Mouse (Mus musculus): ENCODE results near the gene Olfr373. TPM values are rescaled to one million over a fixed set of nuclear protein-coding genes. Genes with fewer than 3 reads are reported as not detected.

Gene Olfr373
- polyA plus RNA-seq, 1 experiment from 2014 or later: not detected

DNA sequence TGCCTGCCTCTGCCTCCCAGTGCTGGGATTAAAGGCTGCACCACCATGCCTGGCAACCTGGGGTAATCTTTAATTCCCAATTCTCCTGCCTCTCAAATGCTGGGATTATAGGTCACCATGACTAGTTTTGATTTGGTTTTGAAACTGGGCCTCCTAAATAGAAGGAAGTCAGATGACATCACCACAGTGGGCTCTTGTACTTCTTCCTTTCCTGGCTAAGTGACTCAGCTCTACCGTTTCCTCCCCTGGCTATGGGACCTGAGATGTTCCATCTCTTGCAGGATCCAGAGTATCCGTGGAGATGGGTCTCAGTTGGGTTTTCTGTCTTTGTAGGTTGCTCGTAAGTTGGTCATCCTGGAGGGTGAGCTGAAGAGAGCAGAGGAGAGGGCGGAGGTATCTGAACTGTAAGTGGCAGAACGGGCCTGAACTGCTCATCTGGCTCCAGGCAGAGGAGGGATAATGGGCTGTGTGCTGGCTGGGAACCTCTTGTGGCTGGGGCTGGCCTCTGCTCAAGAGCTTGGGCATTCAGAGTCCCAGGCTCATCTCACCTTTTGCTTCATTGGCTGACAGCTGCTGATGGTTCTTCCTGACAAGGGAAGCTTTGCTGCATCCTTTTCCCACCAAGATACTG, 61.5 kb downstream of the Olfr373 start:
- Histone ChIP-seq H3K79me2 (ENCODE audit: inconsistent target) (peaks cover 84% of the 10 kb centered on the region), H3K4me3 (ENCODE audit: inconsistent target) (no peak overlapping the region), H3K36me3 (ENCODE audit: inconsistent target) (peaks cover 80% of the 10 kb centered on the region), H3K27ac (peak overlapping the region; percentile 73)
- 54% methylated on average over 5 of the region's 5 CpGs for WGBS (ENCODE audit: missing documents)

DNA sequence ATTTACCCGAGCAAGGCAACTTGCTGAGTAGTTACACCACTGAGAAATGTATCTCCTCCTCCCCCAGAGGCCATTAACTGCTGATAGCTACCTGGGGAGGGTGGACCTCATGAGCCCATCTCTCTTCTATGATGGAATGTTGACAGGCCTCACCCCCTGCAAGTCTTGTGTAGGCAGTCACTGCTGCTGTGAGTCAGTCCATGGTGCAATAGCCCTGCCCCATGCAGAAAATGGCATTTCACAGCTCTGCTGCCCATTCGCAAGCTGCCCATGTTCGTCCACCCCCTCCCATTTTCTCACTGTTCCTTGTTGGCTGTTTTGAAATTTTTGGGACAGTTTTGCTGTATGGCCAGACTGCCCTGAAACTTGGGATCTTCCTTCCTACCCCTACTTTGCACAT, 62.5 kb downstream of the Olfr373 start:
- H3K36me3 ChIP-seq (ENCODE audit: inconsistent target): peaks cover 79% of the 10 kb centered on the region
- WGBS (ENCODE audit: missing documents): 84% methylated on average over 3 of the region's 3 CpGs
- no peak overlapping the region for H3K4me3 ChIP-seq (ENCODE audit: inconsistent target)
- peaks cover 79% of the 10 kb centered on the region for H3K79me2 ChIP-seq (ENCODE audit: inconsistent target)
- no peak overlapping the region for H3K27ac ChIP-seq

DNA sequence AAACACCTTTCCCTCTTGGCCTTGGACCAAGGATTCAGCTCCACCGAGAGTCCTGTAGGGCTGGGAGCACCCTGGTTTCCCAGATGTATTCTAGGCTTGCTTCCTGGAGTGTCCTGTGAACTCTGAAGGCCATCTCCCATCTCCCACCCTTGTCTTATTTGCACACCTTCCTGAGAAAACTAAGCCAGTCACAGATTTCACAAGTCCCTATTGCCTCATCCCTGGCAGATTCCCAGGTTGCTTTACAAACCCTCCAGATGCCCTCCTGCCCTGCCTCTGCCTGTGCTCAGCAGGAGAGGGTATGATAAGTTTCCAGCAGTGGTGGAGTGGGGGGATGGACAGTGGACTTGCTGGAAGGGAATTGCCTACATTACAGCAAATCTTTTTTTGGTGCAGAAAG, 63.1 kb downstream of the Olfr373 start:
- Histone ChIP-seq H3K27ac (no peak overlapping the region), H3K4me3 (ENCODE audit: inconsistent target) (no peak overlapping the region), H3K79me2 (ENCODE audit: inconsistent target) (peaks cover 73% of the 10 kb centered on the region), H3K36me3 (ENCODE audit: inconsistent target) (peaks cover 75% of the 10 kb centered on the region)
- WGBS (ENCODE audit: missing documents): 81% methylated on average over 1 of the region's 1 CpGs

DNA sequence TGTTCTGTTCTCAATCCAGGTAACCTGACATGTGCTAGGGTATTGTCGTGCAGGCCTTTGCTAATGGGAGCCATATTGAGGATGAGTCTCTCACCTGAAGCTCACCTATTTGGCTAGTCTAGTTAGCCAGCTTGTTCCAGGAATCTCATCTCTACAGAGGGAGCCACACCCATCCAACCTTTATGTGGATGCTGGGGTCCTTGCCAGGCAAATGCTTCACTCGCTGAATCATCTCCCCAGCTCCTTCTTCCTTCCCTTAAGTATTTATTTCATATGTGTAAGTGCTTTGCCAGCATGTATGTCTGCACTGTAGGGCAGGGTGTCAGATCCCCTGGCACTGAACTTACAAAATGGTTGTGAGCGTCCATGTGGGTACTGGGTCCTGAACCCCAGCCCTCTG, 63.6 kb downstream of the Olfr373 start:
- H3K79me2 ChIP-seq (ENCODE audit: inconsistent target): peaks cover 68% of the 10 kb centered on the region
- 96% methylated on average over 3 of the region's 3 CpGs for WGBS (ENCODE audit: missing documents)
- H3K27ac ChIP-seq: no peak overlapping the region
- H3K36me3 ChIP-seq (ENCODE audit: inconsistent target): peaks cover 70% of the 10 kb centered on the region
- H3K4me3 ChIP-seq (ENCODE audit: inconsistent target): no peak overlapping the region

DNA sequence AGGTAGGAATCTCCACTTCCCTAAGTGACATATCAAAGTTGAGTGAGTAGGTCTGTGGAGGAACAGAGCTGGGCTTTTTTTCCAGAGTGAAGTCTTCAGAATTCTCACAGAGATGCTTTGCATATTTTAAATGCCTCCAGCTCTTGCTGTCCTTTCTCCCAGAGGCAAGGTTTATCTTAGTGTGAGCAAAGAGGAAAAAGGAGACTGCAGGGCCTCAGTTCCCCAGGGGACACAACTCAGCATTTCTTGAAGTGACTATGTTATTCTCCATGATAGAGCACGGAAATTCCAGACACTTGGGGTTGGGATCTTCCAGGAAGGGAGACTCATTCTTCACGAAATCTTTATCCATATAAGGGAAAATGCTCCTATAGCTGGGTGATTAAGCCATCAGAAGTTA, 64.3 kb downstream of the Olfr373 start:
- peaks cover 61% of the 10 kb centered on the region for H3K79me2 ChIP-seq (ENCODE audit: inconsistent target)
- H3K36me3 ChIP-seq (ENCODE audit: inconsistent target): peaks cover 65% of the 10 kb centered on the region
- WGBS (ENCODE audit: missing documents): 91% methylated on average over 2 of the region's 2 CpGs
- no peak overlapping the region for H3K27ac ChIP-seq
- no peak overlapping the region for H3K4me3 ChIP-seq (ENCODE audit: inconsistent target)

DNA sequence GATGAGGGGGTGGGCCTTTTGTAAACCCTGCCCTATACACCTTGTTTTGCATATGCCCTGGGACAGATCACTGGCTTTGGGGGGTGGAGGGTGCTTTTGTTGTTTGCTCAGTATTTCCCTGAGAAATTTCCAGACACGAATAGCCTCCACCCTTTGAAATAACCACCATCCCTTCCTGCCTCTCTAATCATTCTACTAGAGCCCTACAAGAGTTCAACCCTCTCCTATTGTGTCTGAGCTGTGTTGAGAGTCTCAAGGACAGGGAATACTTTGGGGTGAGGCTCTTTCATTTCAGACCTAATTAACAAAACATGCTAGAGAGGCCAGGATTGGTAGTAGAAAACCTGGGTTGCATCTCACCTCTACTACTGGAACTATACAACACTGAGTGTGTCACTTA, 66.1 kb downstream of the Olfr373 start:
- Histone ChIP-seq H3K36me3 (ENCODE audit: inconsistent target) (peaks cover 65% of the 10 kb centered on the region), H3K79me2 (ENCODE audit: inconsistent target) (peaks cover 50% of the 10 kb centered on the region; the same call in 1 of the 2 replicates), H3K27ac (no peak overlapping the region), H3K4me3 (ENCODE audit: inconsistent target) (no peak overlapping the region)
- 100% methylated on average over 1 of the region's 1 CpGs for WGBS (ENCODE audit: missing documents)

DNA sequence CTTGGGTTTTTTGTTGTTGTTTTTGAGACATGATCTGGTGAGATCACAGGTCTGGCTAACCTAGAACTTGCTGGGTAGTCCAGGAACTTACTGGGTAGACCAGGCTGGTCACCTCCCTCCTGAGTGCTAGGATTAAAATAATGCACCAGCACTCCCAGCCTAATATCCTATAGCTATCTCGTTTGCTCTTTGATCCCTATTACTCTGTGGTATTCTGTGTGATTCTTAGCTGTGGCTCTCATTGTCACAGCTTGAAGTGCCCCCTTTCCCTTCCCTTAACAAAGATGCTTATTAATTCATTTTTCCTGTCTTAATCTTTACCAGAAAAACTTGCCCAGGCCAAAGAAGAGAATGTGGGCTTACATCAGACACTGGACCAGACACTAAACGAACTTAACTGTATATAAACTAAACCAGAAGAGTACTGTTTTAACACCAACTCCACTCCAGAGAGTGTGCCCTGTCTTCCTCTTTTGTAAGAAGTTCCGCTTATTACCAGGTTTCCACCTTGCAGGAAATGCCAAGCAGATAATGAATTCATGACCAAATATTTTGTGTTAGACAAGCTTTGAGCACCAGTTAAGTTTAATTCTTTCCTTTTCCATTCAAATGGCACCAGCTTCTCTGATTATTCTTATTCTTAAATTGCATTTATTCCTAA, 68.6 kb downstream of the Olfr373 start:
- H3K4me3 ChIP-seq (ENCODE audit: inconsistent target): no peak overlapping the region
- peaks cover 35% of the 10 kb centered on the region; the same call in 1 of the 2 replicates for H3K79me2 ChIP-seq (ENCODE audit: inconsistent target)
- H3K27ac ChIP-seq: no peak overlapping the region
- 7% methylated on average over 3 of the region's 3 CpGs for WGBS (ENCODE audit: missing documents)
- H3K36me3 ChIP-seq (ENCODE audit: inconsistent target): peaks cover 51% of the 10 kb centered on the region

Other genes with a start within 250 kb of the Olfr373 start
- gene Zfp709, start 201.2 kb upstream of the Olfr373 start, polyA plus RNA-seq (2018): 8.3 to 10.1 TPM (median 9.2 TPM) in 3 replicates
- 0.77 to 1.7 TPM (median 1.1 TPM) in 3 replicates for gene Zfp882, start 174.6 kb upstream of the Olfr373 start, polyA plus RNA-seq (2018)
- gene Zfp617, start 174.5 kb upstream of the Olfr373 start, polyA plus RNA-seq (2018): 11.8 to 35.6 TPM (median 15.9 TPM) in 3 replicates
- 8.4 to 12.3 TPM (median 9.8 TPM) in 3 replicates for gene Zfp961, start 132.1 kb upstream of the Olfr373 start, polyA plus RNA-seq (2018)
- 4.8 to 31.0 TPM (median 8.7 TPM) in 3 replicates for gene Cyp4f18, start 73.6 kb upstream of the Olfr373 start, polyA plus RNA-seq (2018)
- not detected in 3 replicates for gene Olfr372, start 42.0 kb upstream of the Olfr373 start, polyA plus RNA-seq (2018)
- gene Olfr374, start 23.9 kb downstream of the Olfr373 start, polyA plus RNA-seq (2018): not detected in 3 replicates
- 152 to 252 TPM (median 227 TPM) in 3 replicates for gene Tpm4, start 51.8 kb downstream of the Olfr373 start, polyA plus RNA-seq (2018)
- 103 to 457 TPM (median 106 TPM) in 3 replicates for gene Rab8a, start 78.0 kb downstream of the Olfr373 start, polyA plus RNA-seq (2018)
- gene Hsh2d, start 106.5 kb downstream of the Olfr373 start, polyA plus RNA-seq (2018): 0.14 to 0.27 TPM (median 0.20 TPM) in 3 replicates
- gene Cib3, start 129.7 kb downstream of the Olfr373 start, polyA plus RNA-seq (2018): not detected in 3 replicates
- gene Gm11034, start 130.5 kb downstream of the Olfr373 start, polyA plus RNA-seq (2018): not detected in 3 replicates
- gene Fam32a, start 136.6 kb downstream of the Olfr373 start, polyA plus RNA-seq (2018): 53.0 to 65.8 TPM (median 59.4 TPM) in 3 replicates
- gene Ap1m1, start 156.8 kb downstream of the Olfr373 start, polyA plus RNA-seq (2018): 43.7 to 76.1 TPM (median 50.7 TPM) in 3 replicates
- gene Gm10282, start 222.1 kb downstream of the Olfr373 start, polyA plus RNA-seq (2018): 1.1 to 6.6 TPM (median 2.6 TPM) in 3 replicates
- 3.1 to 17.3 TPM (median 5.7 TPM) in 3 replicates for gene Klf2, start 235.9 kb downstream of the Olfr373 start, polyA plus RNA-seq (2018)